In the genomic region with DNA sequence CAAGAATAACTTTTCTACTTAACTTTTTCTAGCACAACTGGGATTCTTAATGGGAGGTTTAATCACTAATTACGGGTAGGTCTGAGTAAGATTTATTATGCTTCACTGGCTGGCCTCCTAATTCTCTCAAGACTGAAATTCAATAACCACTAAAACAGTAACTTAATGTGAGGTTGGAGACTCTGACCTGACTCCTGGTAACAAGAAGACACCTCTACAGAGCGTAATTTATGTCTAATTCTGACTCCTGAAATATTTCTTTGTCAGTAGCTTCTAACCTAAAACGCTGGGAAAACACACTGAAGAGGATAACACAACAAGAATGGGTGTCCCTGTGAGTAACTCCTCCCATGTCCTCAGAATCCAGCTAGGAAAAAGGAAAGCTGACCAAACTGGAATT, we compare ENCODE assay signal across 23 mouse cellular contexts.
"Had no signal": no experiment of that assay in that cellular context is flagged by ENCODE, and none has a peak within 500 bp of the region (broad histone marks: within the 10 kb centered on the region; RNA-seq: fewer than 3 reads in every experiment).

No protein-coding gene starts in this region.

- DNase-seq: gastrocnemius, postnatal 14 days; gastrocnemius, postnatal 36 days; heart, adult 11 months; heart, adult 2 months; heart, postnatal 14 days; heart, postnatal 36 days; kidney, adult 11 months; kidney, adult 9 months; kidney, postnatal 25 days; layer of hippocampus, adult 9-11 months; layer of hippocampus, postnatal 36 days; left cerebral cortex, postnatal 4 days had no signal

- H3K4me3 ChIP-seq: heart, adult 2 months; heart, embryonic 13.5 days; heart, embryonic 15.5 days; hindbrain, embryonic 13.5 days; hindbrain, embryonic 15.5 days; limb, embryonic 13.5 days; limb, embryonic 15.5 days; liver, embryonic 12.5 days had no signal

- H3K4me2 ChIP-seq: heart, embryonic 11.5 days; heart, embryonic 13.5 days; heart, embryonic 15.5 days; hindbrain, embryonic 13.5 days; hindbrain, embryonic 15.5 days; limb, embryonic 15.5 days; liver, embryonic 12.5 days had no signal

- H3K27me3 ChIP-seq: heart, embryonic 13.5 days; heart, embryonic 15.5 days; hindbrain, embryonic 13.5 days; hindbrain, embryonic 15.5 days; limb, embryonic 15.5 days; liver, embryonic 12.5 days had no signal

- H3K9ac ChIP-seq: heart, embryonic 13.5 days; heart, embryonic 15.5 days; hindbrain, embryonic 13.5 days; hindbrain, embryonic 15.5 days; limb, embryonic 13.5 days; limb, embryonic 15.5 days; liver, embryonic 12.5 days; liver, embryonic 14.5 days had no signal

- ATAC-seq: hindbrain, postnatal 0 days; intestine, embryonic 16.5 days; liver, embryonic 12.5 days had no signal

- H3K27ac ChIP-seq: heart, adult 2 months; heart, embryonic 13.5 days; heart, embryonic 15.5 days; hindbrain, embryonic 13.5 days; hindbrain, embryonic 15.5 days; hindbrain, postnatal 0 days; limb, embryonic 13.5 days; limb, embryonic 15.5 days; liver, embryonic 12.5 days; liver, embryonic 14.5 days had no signal

- H3K36me3 ChIP-seq: heart, embryonic 15.5 days; hindbrain, embryonic 13.5 days; hindbrain, embryonic 15.5 days; limb, embryonic 13.5 days; limb, embryonic 15.5 days; liver, embryonic 12.5 days had no signal

- H3K4me1 ChIP-seq: heart, embryonic 13.5 days; heart, embryonic 15.5 days; hindbrain, embryonic 13.5 days; hindbrain, embryonic 15.5 days; liver, embryonic 12.5 days had no signal

- H3K9me3 ChIP-seq: heart, embryonic 13.5 days; heart, embryonic 15.5 days; hindbrain, embryonic 13.5 days; hindbrain, embryonic 15.5 days; limb, embryonic 13.5 days; limb, embryonic 15.5 days; liver, embryonic 12.5 days had no signal
